Mouse (Mus musculus) skeletal muscle tissue, adult 2 months (tissue): ENCODE results near the gene Dhx38.

Source experiments
- DNase-seq: peaks from one replicate; pipeline ENCODE4 v3.0.0-alpha.2; 2012; ENCODE audit warnings: low read depth, low spot score

Dhx38 gene

GRCm38 (mm10) chr8:109565498-109566333, at the start of gene Dhx38, which contains the start of gene Txnl4b:
TSS of gene Dhx38 (minus strand) at chr8:109565861.
TSS of gene Txnl4b (plus strand) at chr8:109565892.
- peak; percentile 99 for DNase-seq

GRCm38 (mm10) chr8:109614243-109615210, 48.9 kb upstream of the Dhx38 start, which contains the start of gene Pkd1l3:
TSS of gene Pkd1l3 (plus strand) at chr8:109614517.
- no peak for DNase-seq

GRCm38 (mm10) chr8:109609153-109609502, 43.5 kb upstream of the Dhx38 start:
- DNase-seq = peak; percentile 79

- peak; percentile 93 for DNase-seq
These were observed 42.9 kb upstream of the Dhx38 start, which contains the start of gene Dhodh for GRCm38 (mm10) chr8:109608271-109609152. TSS of gene Dhodh (minus strand) at chr8:109608673.

GRCm38 (mm10) chr8:109607650-109608049, 42.0 kb upstream of the Dhx38 start:
- DNase-seq = no peak

- no peak for DNase-seq
These were observed 41.1 kb upstream of the Dhx38 start for GRCm38 (mm10) chr8:109606725-109607124.

- no peak for DNase-seq
These were observed 30.2 kb upstream of the Dhx38 start for GRCm38 (mm10) chr8:109595854-109596253.

GRCm38 (mm10) chr8:109593117-109593788, 27.6 kb upstream of the Dhx38 start:
- DNase-seq = no peak

- no peak for DNase-seq
These were observed 26.5 kb upstream of the Dhx38 start for GRCm38 (mm10) chr8:109592164-109592563.

- DNase-seq = no peak
These were observed 25.7 kb upstream of the Dhx38 start for GRCm38 (mm10) chr8:109591367-109591766.

- DNase-seq = no peak
These were observed 25.2 kb upstream of the Dhx38 start for GRCm38 (mm10) chr8:109590901-109591300.

GRCm38 (mm10) chr8:109586972-109587504, 21.4 kb upstream of the Dhx38 start:
- DNase-seq = no peak

GRCm38 (mm10) chr8:109585652-109586051, 20.0 kb upstream of the Dhx38 start:
- DNase-seq = no peak

GRCm38 (mm10) chr8:109584830-109585229, 19.2 kb upstream of the Dhx38 start:
- DNase-seq = no peak

- DNase-seq = no peak
These were observed 18.6 kb upstream of the Dhx38 start for GRCm38 (mm10) chr8:109584293-109584692.

GRCm38 (mm10) chr8:109578900-109579301, 13.2 kb upstream of the Dhx38 start, which contains the start of gene Hp:
TSS of gene Hp (minus strand) at chr8:109579172.
- no peak for DNase-seq

- no peak for DNase-seq
These were observed 10.7 kb upstream of the Dhx38 start for GRCm38 (mm10) chr8:109576311-109576710.

GRCm38 (mm10) chr8:109571139-109571538, 5.5 kb upstream of the Dhx38 start:
- DNase-seq = no peak

GRCm38 (mm10) chr8:109564766-109565165, 895 bp downstream of the Dhx38 start:
- no peak for DNase-seq

- no peak for DNase-seq
These were observed 1.8 kb downstream of the Dhx38 start for GRCm38 (mm10) chr8:109563881-109564280.
